Mouse (Mus musculus) CH12.LX (cell line): ENCODE results near the gene Cryzl2. TPM values are rescaled to one million over a fixed set of nuclear protein-coding genes. Genes with fewer than 3 reads are reported as not detected.

Experiments used
- DNase-seq: peaks from one replicate; pipeline ENCODE4 v3.0.0-alpha.2; 2013; ENCODE audit errors: extremely low read depth
- H3K27ac ChIP-seq: 2 replicates; pipeline ENCODE4 v1.5.1; 2012; ENCODE audit warnings: low read depth, mild to moderate bottlenecking, control low read depth, moderate library complexity; ENCODE audit not compliant: insufficient read depth
- H3K27me3 ChIP-seq: replicated peaks from 2 replicates; pipeline ENCODE3; 2012; ENCODE audit warnings: inconsistent platforms
- H3K36me3 ChIP-seq, 2 experiments: replicated peaks in 1 of 2; 2 replicates each; pipeline versions ENCODE3 to v1.6.1; 2012; ENCODE audit warnings: inconsistent platforms in 1 of 2, low read length in 1 of 2, mild to moderate bottlenecking in 1 of 2, mixed read lengths in 1 of 2, moderate library complexity in 1 of 2; ENCODE audit not compliant: control insufficient read depth in 1 of 2, insufficient read depth in 1 of 2
- H3K4me1 ChIP-seq, 2 experiments: 2 replicates each; pipeline ENCODE4 v1.6.1; 2012; ENCODE audit warnings: inconsistent platforms in 1 of 2, moderate library complexity in 1 of 2; ENCODE audit not compliant: insufficient read depth in 2 of 2, control insufficient read depth in 1 of 2
- H3K4me2 ChIP-seq: 2 replicates; pipeline ENCODE4 v1.6.1; 2012; ENCODE audit warnings: low read depth, mild to moderate bottlenecking, control low read depth; ENCODE audit not compliant: poor library complexity, insufficient read depth, severe bottlenecking
- H3K4me3 ChIP-seq, 3 experiments: fragments of 150-350 bp in 1 of 3; sonication (generic) in 1 of 3; replicated peaks in 1 of 3; 2 replicates each; pipeline versions ENCODE3 to v1.5.1; 2011 to 2012; ENCODE audit warnings: low read depth in 2 of 3, low read length in 2 of 3, mild to moderate bottlenecking in 2 of 3, moderate library complexity in 2 of 3, control low read depth in 1 of 3, improper control_type of control experiment in 1 of 3, inconsistent platforms in 1 of 3, mixed read lengths in 1 of 3; ENCODE audit not compliant: poor library complexity in 1 of 3
- H3K79me2 ChIP-seq: replicated peaks from 2 replicates; pipeline ENCODE4 v1.6.1; 2012; ENCODE audit warnings: mild to moderate bottlenecking, moderate library complexity; ENCODE audit not compliant: control insufficient read depth, poor library complexity, insufficient read depth, severe bottlenecking; ENCODE audit errors: extremely low read depth
- H3K9ac ChIP-seq: 2 replicates; pipeline ENCODE4 v1.6.1; 2012; ENCODE audit warnings: low read depth, mild to moderate bottlenecking, control low read depth, moderate library complexity; ENCODE audit not compliant: insufficient read depth
- H3K9me3 ChIP-seq: replicated peaks from 2 replicates; pipeline ENCODE3; 2012; ENCODE audit warnings: low read length, inconsistent platforms, mixed read lengths
- BHLHE40 ChIP-seq: IDR thresholded peaks from 2 replicates; pipeline ENCODE4 v1.6.1; 2011; ENCODE audit warnings: mild to moderate bottlenecking, low read depth, low read length, improper control_type of control experiment
- CHD1 ChIP-seq: IDR thresholded peaks from 2 replicates; pipeline ENCODE4 v1.6.1; 2012; ENCODE audit warnings: low read depth, low read length, improper control_type of control experiment, inconsistent platforms
- CTCF ChIP-seq, 2 experiments: IDR thresholded peaks in 1 of 2; conservative IDR thresholded peaks in 1 of 2; 2 replicates each; pipeline ENCODE4 v1.5.1; 2011 to 2012; ENCODE audit warnings: low read depth in 2 of 2, low read length in 2 of 2, improper control_type of control experiment in 1 of 2, inconsistent platforms in 1 of 2, mild to moderate bottlenecking in 1 of 2, moderate library complexity in 1 of 2
- E2F4 ChIP-seq: IDR thresholded peaks from 2 replicates; pipeline ENCODE4 v1.6.1; 2011; ENCODE audit warnings: low read depth, low read length, improper control_type of control experiment; ENCODE audit not compliant: insufficient replicate concordance
- ELF1 ChIP-seq: IDR thresholded peaks from 2 replicates; pipeline ENCODE4 v1.6.1; 2014; ENCODE audit warnings: low read depth, mild to moderate bottlenecking, inconsistent platforms, low read length, improper control_type of control experiment
- GABPA ChIP-seq: IDR thresholded peaks from 2 replicates; pipeline ENCODE4 v1.6.1; 2012; ENCODE audit warnings: low read depth, low read length, improper control_type of control experiment, inconsistent platforms; ENCODE audit not compliant: insufficient replicate concordance
- KAT2A ChIP-seq: IDR thresholded peaks from 2 replicates; pipeline ENCODE4 v1.6.1; 2012; ENCODE audit warnings: low read length, improper control_type of control experiment, inconsistent platforms; ENCODE audit not compliant: insufficient replicate concordance
- MAZ ChIP-seq: IDR thresholded peaks from 2 replicates; pipeline ENCODE4 v1.6.1; 2012; ENCODE audit warnings: low read depth, mild to moderate bottlenecking, inconsistent platforms, low read length, improper control_type of control experiment, moderate library complexity
- MXI1 ChIP-seq: IDR thresholded peaks from 2 replicates; pipeline ENCODE4 v1.6.1; 2011; ENCODE audit warnings: mild to moderate bottlenecking, low read depth, low read length, improper control_type of control experiment
- NELFE ChIP-seq: IDR thresholded peaks from 2 replicates; pipeline ENCODE4 v1.6.1; 2011; ENCODE audit warnings: low read depth, low read length, improper control_type of control experiment
- PAX5 ChIP-seq: IDR thresholded peaks from 2 replicates; pipeline ENCODE4 v1.6.1; 2012; ENCODE audit warnings: low read length, inconsistent platforms, mixed read lengths
- POLR2A ChIP-seq: IDR thresholded peaks from 2 replicates; pipeline ENCODE4 v1.6.1; 2011; ENCODE audit warnings: low read depth, mild to moderate bottlenecking, improper control_type of control experiment, low read length
- POLR2AphosphoS2 ChIP-seq: IDR thresholded peaks from 2 replicates; pipeline ENCODE4 v1.6.1; 2011; ENCODE audit warnings: low read depth, low read length, improper control_type of control experiment
- RAD21 ChIP-seq: IDR thresholded peaks from 2 replicates; pipeline ENCODE4 v1.6.1; 2011; ENCODE audit warnings: low read depth, mild to moderate bottlenecking, low read length, improper control_type of control experiment, moderate library complexity
- RCOR1 ChIP-seq: conservative IDR thresholded peaks from 2 replicates; pipeline ENCODE4 v1.6.1; 2012; ENCODE audit warnings: low read depth, mild to moderate bottlenecking, inconsistent platforms, low read length, improper control_type of control experiment
- SMC3 ChIP-seq: IDR thresholded peaks from 2 replicates; pipeline ENCODE4 v1.6.1; 2011; ENCODE audit warnings: low read depth, low read length, improper control_type of control experiment
- UBTF ChIP-seq: IDR thresholded peaks from 2 replicates; pipeline ENCODE4 v1.6.1; 2012; ENCODE audit warnings: low read depth, mild to moderate bottlenecking, inconsistent platforms, low read length, improper control_type of control experiment, moderate library complexity
- ZC3H11A ChIP-seq: IDR thresholded peaks from 2 replicates; pipeline ENCODE4 v1.6.1; 2012; ENCODE audit warnings: low read depth, mild to moderate bottlenecking, inconsistent platforms, low read length, improper control_type of control experiment
- ZKSCAN1 ChIP-seq: IDR thresholded peaks from 2 replicates; pipeline ENCODE4 v1.6.1; 2012; ENCODE audit warnings: low read depth, inconsistent platforms, low read length, improper control_type of control experiment, borderline replicate concordance
- dilution Hi-C: fragments of 300-500 bp; cut with MboI; formaldehyde crosslinking; loops from 2 replicates; pipeline ENCODE4 v1.14.3; 2020; ENCODE audit warnings: low sequenced_read_pairs; ENCODE audit not compliant: extremely low pct_unique_long_range_greater_than_20kb, extremely low pct_ligation_motif_present
- in situ Hi-C: fragments of 300-500 bp; cut with MboI; formaldehyde crosslinking; loops from 3 replicates; pipeline ENCODE4 v1.14.3; 2019; ENCODE audit warnings: low sequenced_read_pairs, low pct_ligation_motif_present, low pct_unique_long_range_greater_than_20kb, mixed read lengths
- polyA plus RNA-seq: library from polyadenylated mRNA; unstranded; fragments of >175 nt; gene quantifications from 2 replicates; pipeline ENCODE4 v1.2.1, GENCODE M21; 2012; ENCODE audit warnings: low read depth; ENCODE audit not compliant: insufficient read length
- total RNA-seq, 2 experiments: library from RNA; depleted of rRNA; stranded (reverse); fragments of 300-350 nt in 1 of 2; fragments of >200 nt in 1 of 2; gene quantifications; 2 replicates each; pipeline ENCODE4 v1.2.3; 2012 to 2014

Gene Cryzl2
- total and polyA plus RNA-seq, 3 experiments, result 22.5 to 41.0 (median 25.0) TPM

- TF ChIP-seq SMC3, result no peak
- no peak for TF ChIP-seq RAD21
- no peak for TF ChIP-seq POLR2AphosphoS2
- TF ChIP-seq MAZ, result no peak
- TF ChIP-seq ZKSCAN1, result no peak
- TF ChIP-seq E2F4, result no peak
- TF ChIP-seq UBTF, result no peak
- no peak for TF ChIP-seq CHD1
- TF ChIP-seq CTCF (conservative IDR thresholded peaks at IDR 0.05 in 1 of 2, IDR thresholded peaks at IDR 0.05 in 1 of 2; ENCODE audit: low read depth in 2 of 2, low read length in 2 of 2), result no peak
- TF ChIP-seq ELF1, result no peak
- TF ChIP-seq POLR2A, result no peak
- no peak for TF ChIP-seq MXI1
- no peak for TF ChIP-seq GABPA
- TF ChIP-seq BHLHE40, result no peak
- TF ChIP-seq ZC3H11A, result no peak
- no peak for TF ChIP-seq NELFE
- TF ChIP-seq PAX5, result no peak
- in situ Hi-C loops, result loop anchor here (10.0 kb wide), 1 partner anchor 119 kb away; no protein-coding TSS in a partner anchor
- dilution Hi-C loops, result no loop called here
- DNase-seq, result no peak
- Histone ChIP-seq H3K27ac (no peak overlapping the region), H3K36me3 (no peaks in the 10 kb centered on the region), H3K27me3 (no peaks in the 10 kb centered on the region), H3K4me1 (peaks cover 7 to 15% of the 10 kb centered on the region in 2 experiments; a peak in 3 of 4 replicates), H3K4me3 (no peak overlapping the region), H3K4me2 (no peak overlapping the region), H3K79me2 (no peaks in the 10 kb centered on the region), H3K9me3 (no peaks in the 10 kb centered on the region), H3K9ac (no peak overlapping the region)
Observed at GRCm38 (mm10) chr1:157433316-157433715, 25.1 kb upstream of the Cryzl2 start.

DNA sequence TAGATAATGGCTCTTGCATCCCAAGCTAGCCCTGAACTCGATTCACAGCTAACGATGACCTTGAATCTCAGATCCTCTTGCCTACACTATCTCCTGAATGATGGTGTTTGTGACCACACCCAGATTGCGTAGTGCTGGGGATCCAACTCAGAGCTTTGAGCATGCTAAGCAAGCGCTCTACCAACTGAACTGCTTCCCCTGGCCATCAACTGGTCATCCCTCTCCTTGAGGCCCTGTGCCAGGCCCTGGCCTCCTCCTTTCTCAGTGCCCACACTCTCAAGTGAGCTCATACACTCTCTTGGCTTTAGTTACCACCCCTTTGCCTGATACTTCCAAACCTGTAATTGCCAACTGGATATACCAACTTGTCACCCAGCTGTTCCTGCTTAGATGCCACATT is 24.0 kb upstream of the Cryzl2 start:
- H3K4me1 ChIP-seq, result peaks cover 7 to 20% of the 10 kb centered on the region in 2 experiments; a peak in 3 of 4 replicates
- dilution Hi-C loops, result no loop called here
- in situ Hi-C loops, result loop anchor here (10.0 kb wide), 1 partner anchor 120 kb away; no protein-coding TSS in a partner anchor
- no peak overlapping the region for H3K9ac ChIP-seq
- TF ChIP-seq KAT2A (no peak), RCOR1 (no peak)
- no peak overlapping the region for H3K4me3 ChIP-seq
- no peaks in the 10 kb centered on the region for H3K27me3 ChIP-seq
- no peaks in the 10 kb centered on the region for H3K9me3 ChIP-seq
- no peak for DNase-seq
- no peaks in the 10 kb centered on the region for H3K79me2 ChIP-seq
- no peaks in the 10 kb centered on the region for H3K36me3 ChIP-seq
- H3K27ac ChIP-seq, result no peak overlapping the region
- no peak overlapping the region for H3K4me2 ChIP-seq
